Mouse (Mus musculus) liver, adult 2 months (tissue): ENCODE measurements at regions not wholly inside any gene's neighbourhood (a gene's known extent, or its start where the extent isn't known, plus 50 kb on each side); places are given as distances from the start of the nearest gene placed in this dataset.
"Not testable (repeated sequence)": the region's sequence is repeated elsewhere in the genome, so short reads cannot be mapped to it uniquely, and the experiment has no call there.

Source experiments
- DNase-seq: peaks from one replicate; pipeline ENCODE4 v3.0.0-alpha.2; 2011; ENCODE audit warnings: low read depth, low spot score; ENCODE audit errors: extremely low read depth
- H3K27ac ChIP-seq: fragments of 200-500 bp; replicated peaks from 2 replicates; pipeline ENCODE4 v1.5.1; 2012; ENCODE audit warnings: low read depth, mild to moderate bottlenecking, control low read depth, inconsistent platforms, low read length; ENCODE audit not compliant: insufficient read depth
- H3K27me3 ChIP-seq: fragments of 200-500 bp; 2 replicates; pipeline ENCODE4 v1.6.1; 2012; ENCODE audit warnings: mild to moderate bottlenecking, moderate library complexity, low read length, inconsistent platforms; ENCODE audit not compliant: control insufficient read depth, insufficient read depth
- H3K36me3 ChIP-seq: fragments of 200-500 bp; 2 replicates; pipeline ENCODE4 v1.6.1; 2012; ENCODE audit warnings: low read length, inconsistent platforms; ENCODE audit not compliant: control insufficient read depth, insufficient read depth
- H3K4me1 ChIP-seq: fragments of 200-500 bp; 2 replicates; pipeline ENCODE4 v1.6.1; 2011; ENCODE audit warnings: low read length; ENCODE audit not compliant: control insufficient read depth, insufficient read depth
- H3K4me3 ChIP-seq: fragments of 200-500 bp; 2 replicates; pipeline ENCODE4 v1.5.1; 2011; ENCODE audit warnings: low read depth, mild to moderate bottlenecking, control low read depth, low read length, moderate library complexity; ENCODE audit not compliant: insufficient read depth
- H3K79me2 ChIP-seq: fragments of 200-500 bp; 2 replicates; pipeline ENCODE4 v1.6.1; 2012; ENCODE audit warnings: inconsistent platforms, mild to moderate bottlenecking, low read length, moderate library complexity; ENCODE audit not compliant: control insufficient read depth, insufficient read depth
- H3K9ac ChIP-seq: fragments of 200-500 bp; 2 replicates; pipeline ENCODE4 v1.6.1; 2012; ENCODE audit warnings: low read depth, mild to moderate bottlenecking, control low read depth, inconsistent platforms, low read length
- WGBS: fragments of 180-500 bp; shearing (Covaris S2); methylation state at CpG from one replicate; pipeline ENCODE4 v1.1.7; 2018; 5-methylcytosine and 5-hydroxymethylcytosine counted together

DNA sequence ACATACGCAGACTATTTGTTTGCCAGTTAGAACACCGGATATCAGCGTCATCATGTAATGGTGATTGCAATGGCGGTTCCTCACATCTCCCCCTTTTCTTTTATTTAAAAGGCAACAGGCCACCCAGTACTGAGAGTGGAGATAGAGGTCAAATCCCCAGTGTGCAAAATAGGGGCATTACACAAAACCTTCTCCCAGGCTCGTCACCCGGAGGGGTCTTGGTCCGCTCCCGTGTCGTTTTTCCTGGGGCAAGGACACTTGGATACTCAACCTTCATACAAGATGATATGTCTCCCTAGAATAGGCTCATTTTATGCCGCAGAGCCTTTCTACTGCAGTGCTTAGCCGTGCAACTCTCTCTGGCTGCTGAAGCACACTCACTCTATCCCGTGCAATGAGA is 94.6 kb upstream of the Spin2g start:
- not testable (repeated sequence) for H3K27ac ChIP-seq, H3K27me3 ChIP-seq, H3K36me3 ChIP-seq, H3K9ac ChIP-seq, H3K4me1 ChIP-seq, DNase-seq, H3K4me3 ChIP-seq, H3K79me2 ChIP-seq
- 84% methylated on average over 12 of the region's 12 CpGs for WGBS

DNA sequence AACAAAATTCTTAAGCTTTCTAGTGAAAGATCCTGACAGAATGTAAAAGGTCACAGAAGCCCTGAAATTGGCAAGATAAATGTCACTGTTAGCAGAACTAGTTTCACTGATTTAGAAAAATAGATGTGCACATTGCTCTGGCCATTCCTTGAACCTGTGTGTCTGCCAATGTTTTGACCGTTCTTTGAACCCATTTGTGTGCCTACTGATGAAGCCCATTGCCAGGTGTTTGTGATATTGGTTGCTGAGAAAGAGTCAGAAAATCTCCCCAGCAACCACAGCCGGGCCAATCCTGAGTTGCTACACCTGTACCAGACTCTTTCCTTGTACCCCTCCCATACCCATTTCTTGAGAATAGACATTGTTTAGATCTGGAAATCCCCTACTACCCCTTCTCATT is 86.6 kb upstream of the Spin2g start:
- 69% methylated on average over 2 of the region's 2 CpGs for WGBS
- not testable (repeated sequence) for H3K79me2 ChIP-seq, H3K4me3 ChIP-seq, H3K27ac ChIP-seq, H3K9ac ChIP-seq, H3K36me3 ChIP-seq, H3K27me3 ChIP-seq, H3K4me1 ChIP-seq
- peak; percentile 77 for DNase-seq

GRCm38 (mm10) chrX:34317727-34318126 is 79.2 kb upstream of the Spin2g start:
- not testable (repeated sequence) for DNase-seq, H3K4me3 ChIP-seq, H3K27ac ChIP-seq, H3K9ac ChIP-seq, H3K4me1 ChIP-seq, H3K79me2 ChIP-seq, H3K27me3 ChIP-seq, H3K36me3 ChIP-seq
- 53% methylated on average over 4 of the region's 4 CpGs for WGBS

DNA sequence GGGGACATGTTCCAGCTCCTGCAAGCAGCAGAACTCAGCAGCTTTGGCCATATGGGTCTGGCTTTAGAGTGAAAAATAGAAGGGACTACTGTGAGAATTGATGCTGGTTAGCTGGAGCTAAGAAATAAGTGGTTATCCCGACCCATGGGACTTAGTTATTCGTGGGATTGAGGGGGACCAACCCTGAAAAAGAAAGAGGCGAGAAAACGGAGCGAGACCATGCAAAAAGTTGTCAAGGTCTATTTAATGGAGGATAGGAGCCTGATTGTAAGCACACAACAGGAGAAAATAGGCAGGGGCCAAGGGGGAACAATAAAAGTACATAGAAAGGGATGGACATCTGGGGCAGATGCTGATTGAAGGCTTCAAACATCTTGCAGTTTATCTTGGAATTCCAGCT is 75.6 kb upstream of the Spin2g start:
- not testable (repeated sequence) for H3K36me3 ChIP-seq, DNase-seq, H3K4me3 ChIP-seq, H3K27me3 ChIP-seq, H3K4me1 ChIP-seq, H3K79me2 ChIP-seq, H3K27ac ChIP-seq, H3K9ac ChIP-seq
- WGBS: 50% methylated on average over 5 of the region's 5 CpGs
